Mouse (Mus musculus) heart, embryonic 13.5 days (tissue): ENCODE data around the gene Synrg. TPM values are rescaled to one million over a fixed set of nuclear protein-coding genes. Genes with fewer than 3 reads are reported as not detected.
A peak's percentile ranks its signal among the peaks of the same experiment; 100 is the strongest.

Experiments
- ATAC-seq: fragments of 200-750 bp; cut with Nextera tagmentation; 2 replicates; pipeline ENCODE4 v1.8.0; 2017; ENCODE audit warnings: moderate TSS enrichment; ENCODE audit not compliant: insufficient number of reproducible peaks, low FRiP score, low TSS enrichment; ENCODE audit errors: extremely low read depth
- H3K27ac ChIP-seq: fragments of 300-500 bp; sonication (generic); replicated peaks from 2 replicates; pipeline ENCODE4 v1.5.1; 2015; ENCODE audit warnings: moderate library complexity, mild to moderate bottlenecking, inconsistent platforms
- H3K27me3 ChIP-seq: fragments of 300-500 bp; sonication (generic); replicated peaks from 2 replicates; pipeline ENCODE4 v1.6.1; 2015; ENCODE audit warnings: mild to moderate bottlenecking, inconsistent platforms
- H3K36me3 ChIP-seq: fragments of 300-500 bp; sonication (generic); 2 replicates; pipeline ENCODE4 v1.6.1; 2015; ENCODE audit warnings: mild to moderate bottlenecking, inconsistent platforms
- H3K4me1 ChIP-seq: fragments of 300-500 bp; sonication (generic); 2 replicates; pipeline ENCODE4 v1.6.1; 2015; ENCODE audit warnings: inconsistent platforms
- H3K4me2 ChIP-seq: fragments of 300-500 bp; sonication (generic); 2 replicates; pipeline ENCODE4 v1.6.1; 2015; ENCODE audit warnings: inconsistent platforms, mild to moderate bottlenecking, moderate library complexity
- H3K4me3 ChIP-seq: fragments of 300-500 bp; sonication (generic); 2 replicates; pipeline ENCODE4 v1.5.1; 2015; ENCODE audit warnings: moderate library complexity, mild to moderate bottlenecking, inconsistent platforms
- H3K9ac ChIP-seq: fragments of 300-500 bp; sonication (generic); 2 replicates; pipeline ENCODE4 v1.6.1; 2015; ENCODE audit warnings: inconsistent platforms, mild to moderate bottlenecking, moderate library complexity
- H3K9me3 ChIP-seq: fragments of 300-500 bp; sonication (generic); 2 replicates; pipeline ENCODE4 v1.6.1; 2016; ENCODE audit warnings: inconsistent platforms
- WGBS: fragments of 180-500 bp; shearing (Covaris S2); methylation state at CpG from one replicate; pipeline ENCODE4 v1.1.7; 2015; ENCODE audit warnings: mixed read lengths; 5-methylcytosine and 5-hydroxymethylcytosine counted together
- polyA plus RNA-seq: library from polyadenylated mRNA; unstranded; fragments of >200 nt; fragmentation: Nextera tagmentation; extraction: Ambion mirVana; gene quantifications from 2 replicates; pipeline ENCODE4 v1.2.1, GENCODE M21; 2015

Synrg gene
- polyA plus RNA-seq: 7.5 and 9.2 TPM in 2 replicates

GRCm38 (mm10) chr11:83963991-83964921 lies at the start of gene Synrg:
Synrg (plus strand) TSS chr11:83964428.
- H3K4me3 ChIP-seq: peak within 1 kb of the TSS; percentile 80
- no peaks in the 10 kb centered on the region for H3K9me3 ChIP-seq
- ATAC-seq: peak; percentile 82
- H3K27me3 ChIP-seq: no peaks in the 10 kb centered on the region
- peaks cover 16% of the 10 kb centered on the region for H3K4me1 ChIP-seq
- peaks cover 42% of the 10 kb centered on the region for H3K36me3 ChIP-seq
- peak within 1 kb of the TSS; percentile 81 for H3K27ac ChIP-seq
- 2% methylated on average over 63 of the region's 76 CpGs for WGBS
- H3K9ac ChIP-seq: peak within 1 kb of the TSS; percentile 88
- H3K4me2 ChIP-seq: peak within 1 kb of the TSS; percentile 77

DNA sequence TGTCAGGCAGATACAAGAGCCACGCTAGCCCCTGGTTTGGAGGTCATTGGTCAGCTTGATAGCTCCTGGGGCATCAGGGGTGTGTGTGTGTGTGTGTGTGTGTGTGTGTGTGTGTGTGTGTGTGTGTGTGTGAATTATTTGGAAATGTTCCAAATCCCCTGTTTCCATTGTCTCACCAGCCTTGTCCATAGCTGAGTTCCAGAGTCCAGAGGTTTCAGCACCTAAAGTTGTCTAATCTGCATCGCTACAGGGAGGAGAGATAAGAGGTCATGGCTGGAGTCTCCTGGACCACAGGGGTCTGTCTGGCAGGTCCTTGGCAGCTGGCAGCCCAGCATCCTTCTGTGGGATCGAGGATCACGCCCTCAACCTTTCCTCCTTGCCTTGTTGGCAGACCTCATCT lies 49.7 kb upstream of the Synrg start:
- Histone ChIP-seq H3K4me2 (no peak overlapping the region), H3K4me1 (no peaks in the 10 kb centered on the region), H3K27me3 (no peaks in the 10 kb centered on the region), H3K36me3 (no peaks in the 10 kb centered on the region), H3K4me3 (no peak overlapping the region), H3K9me3 (no peaks in the 10 kb centered on the region), H3K9ac (no peak overlapping the region), H3K27ac (no peak overlapping the region)
- 44% methylated on average over 4 of the region's 4 CpGs for WGBS
- no peak for ATAC-seq

GRCm38 (mm10) chr11:83922600-83922999 lies 41.6 kb upstream of the Synrg start:
- 62% methylated on average over 2 of the region's 2 CpGs for WGBS

GRCm38 (mm10) chr11:83927097-83927496 lies 37.1 kb upstream of the Synrg start:
- Histone ChIP-seq H3K9ac (no peak overlapping the region), H3K9me3 (0 out of 2 replicates have a peak, but pooled peaks cover 3% of the 10 kb centered on the region), H3K27ac (no peak overlapping the region), H3K4me1 (no peaks in the 10 kb centered on the region), H3K4me2 (no peak overlapping the region), H3K27me3 (peaks cover 8% of the 10 kb centered on the region; the same call in 1 of the 2 replicates), H3K4me3 (no peak overlapping the region), H3K36me3 (no peaks in the 10 kb centered on the region)
- 55% methylated on average over 3 of the region's 3 CpGs for WGBS
- no peak for ATAC-seq

More at GRCm38 (mm10) chr11:83922600-83922999, 41.6 kb upstream of the Synrg start:
- ATAC-seq: no peak
- Histone ChIP-seq H3K36me3 (no peaks in the 10 kb centered on the region), H3K4me2 (no peak overlapping the region), H3K27me3 (no peaks in the 10 kb centered on the region; the same call in 1 of the 2 replicates), H3K4me1 (no peaks in the 10 kb centered on the region), H3K9me3 (0 out of 2 replicates have a peak, but pooled peaks cover 3% of the 10 kb centered on the region), H3K9ac (no peak overlapping the region), H3K4me3 (no peak overlapping the region), H3K27ac (no peak overlapping the region)

DNA sequence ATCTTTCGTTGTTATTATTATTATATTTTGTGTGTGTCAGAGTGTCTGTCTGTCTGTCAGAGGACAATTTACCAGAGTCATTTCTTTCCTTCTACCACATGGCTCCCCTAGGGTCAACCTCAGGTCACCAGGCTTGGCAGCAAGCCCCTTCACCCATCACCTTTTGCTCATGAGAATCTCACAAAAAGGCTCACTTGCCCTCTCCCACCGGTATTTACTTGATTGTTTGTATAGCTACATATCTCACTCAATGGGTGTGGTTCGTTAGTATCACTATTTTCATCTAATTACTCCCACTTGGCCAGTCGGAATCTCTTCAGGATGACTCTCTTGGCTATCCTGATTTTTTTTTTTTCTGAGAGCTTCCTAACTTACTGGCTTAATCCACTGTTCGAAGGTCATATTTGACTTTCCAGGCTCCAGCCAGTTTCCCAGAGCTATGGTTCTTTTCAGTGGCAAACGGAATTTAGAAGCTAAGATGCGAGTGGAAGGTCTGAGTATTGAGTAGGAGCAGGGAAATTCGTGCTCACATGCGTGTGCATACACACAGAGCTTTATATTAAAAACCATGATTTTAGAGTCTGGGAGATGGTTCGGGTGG lies 31.6 kb upstream of the Synrg start:
- Histone ChIP-seq H3K4me1 (no peaks in the 10 kb centered on the region), H3K27ac (no peak overlapping the region), H3K4me2 (no peak overlapping the region), H3K4me3 (no peak overlapping the region), H3K36me3 (no peaks in the 10 kb centered on the region), H3K9me3 (no peaks in the 10 kb centered on the region), H3K27me3 (peaks cover 23% of the 10 kb centered on the region), H3K9ac (no peak overlapping the region)
- ATAC-seq: no peak
- 68% methylated on average over 10 of the region's 10 CpGs for WGBS

- Histone ChIP-seq H3K36me3 (no peaks in the 10 kb centered on the region), H3K9ac (no peak overlapping the region), H3K4me3 (no peak overlapping the region), H3K27ac (no peak overlapping the region), H3K9me3 (no peaks in the 10 kb centered on the region), H3K27me3 (peaks cover 31% of the 10 kb centered on the region), H3K4me2 (no peak overlapping the region), H3K4me1 (no peaks in the 10 kb centered on the region)
- WGBS: 82% methylated on average over 4 of the region's 4 CpGs
- no peak for ATAC-seq
These were observed 30.9 kb upstream of the Synrg start for GRCm38 (mm10) chr11:83933376-83933775.

DNA sequence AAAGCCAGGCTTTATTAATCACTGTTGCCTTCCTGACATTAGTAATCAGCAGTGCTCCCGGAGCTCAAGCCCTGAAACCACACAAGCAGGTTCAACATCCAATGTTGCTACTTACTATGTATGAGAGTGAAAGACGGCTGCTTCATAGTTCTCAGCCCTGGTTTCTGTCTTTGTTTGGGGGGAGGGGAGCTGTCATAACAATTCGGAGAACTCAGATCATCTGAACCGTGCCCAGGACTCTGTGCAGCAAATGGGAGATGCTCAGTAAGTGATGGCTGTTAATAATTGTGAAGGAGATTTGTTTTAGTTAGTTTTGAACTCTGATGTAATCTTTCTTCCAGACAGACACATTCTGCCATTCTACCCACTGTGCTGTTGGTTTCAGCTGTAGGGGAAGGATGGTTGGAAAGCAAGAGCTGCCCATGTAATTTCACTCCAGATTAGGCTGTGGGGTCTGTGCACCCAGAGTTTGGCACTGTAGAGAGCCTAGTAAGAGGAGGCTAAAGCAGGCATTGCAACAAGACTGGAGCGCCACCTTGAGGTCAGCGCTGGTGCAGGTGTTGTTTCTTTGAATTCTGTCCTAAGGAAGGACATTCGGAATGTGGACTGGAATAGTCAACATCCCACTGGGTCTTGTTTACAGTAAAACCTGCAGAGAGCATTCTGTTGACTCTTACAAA lies 28.1 kb upstream of the Synrg start:
- 15% methylated on average over 7 of the region's 7 CpGs for WGBS
- Histone ChIP-seq H3K4me1 (no peaks in the 10 kb centered on the region), H3K9me3 (no peaks in the 10 kb centered on the region), H3K4me3 (no peak overlapping the region), H3K27me3 (peaks cover 50% of the 10 kb centered on the region), H3K4me2 (no peak overlapping the region), H3K36me3 (no peaks in the 10 kb centered on the region), H3K27ac (no peak overlapping the region), H3K9ac (no peak overlapping the region)
- ATAC-seq: no peak

DNA sequence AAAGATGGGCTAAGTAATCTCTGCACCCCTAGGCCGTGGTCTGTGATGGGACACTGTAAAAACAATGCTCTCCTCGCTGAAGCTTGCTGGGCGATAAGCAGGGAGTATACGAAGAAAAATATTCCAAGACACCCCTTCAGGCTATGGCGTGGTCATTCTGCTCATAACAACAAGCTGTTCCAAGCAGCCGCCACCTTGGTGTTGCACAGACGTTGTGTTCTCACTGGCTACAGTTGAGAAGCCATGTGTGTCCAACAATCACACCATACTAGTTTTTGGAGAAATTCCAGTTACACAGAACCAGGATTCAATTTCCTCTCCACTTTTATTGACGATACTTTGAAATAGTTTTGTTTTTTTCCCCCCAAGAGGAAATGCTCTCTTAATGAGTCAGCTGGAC lies 25.7 kb upstream of the Synrg start:
- Histone ChIP-seq H3K27me3 (peaks cover 47% of the 10 kb centered on the region), H3K27ac (no peak overlapping the region), H3K36me3 (peaks cover 4% of the 10 kb centered on the region), H3K4me3 (no peak overlapping the region), H3K4me1 (peaks cover 9% of the 10 kb centered on the region), H3K9ac (no peak overlapping the region), H3K4me2 (no peak overlapping the region), H3K9me3 (no peaks in the 10 kb centered on the region)
- 66% methylated on average over 8 of the region's 8 CpGs for WGBS
- ATAC-seq: no peak

DNA sequence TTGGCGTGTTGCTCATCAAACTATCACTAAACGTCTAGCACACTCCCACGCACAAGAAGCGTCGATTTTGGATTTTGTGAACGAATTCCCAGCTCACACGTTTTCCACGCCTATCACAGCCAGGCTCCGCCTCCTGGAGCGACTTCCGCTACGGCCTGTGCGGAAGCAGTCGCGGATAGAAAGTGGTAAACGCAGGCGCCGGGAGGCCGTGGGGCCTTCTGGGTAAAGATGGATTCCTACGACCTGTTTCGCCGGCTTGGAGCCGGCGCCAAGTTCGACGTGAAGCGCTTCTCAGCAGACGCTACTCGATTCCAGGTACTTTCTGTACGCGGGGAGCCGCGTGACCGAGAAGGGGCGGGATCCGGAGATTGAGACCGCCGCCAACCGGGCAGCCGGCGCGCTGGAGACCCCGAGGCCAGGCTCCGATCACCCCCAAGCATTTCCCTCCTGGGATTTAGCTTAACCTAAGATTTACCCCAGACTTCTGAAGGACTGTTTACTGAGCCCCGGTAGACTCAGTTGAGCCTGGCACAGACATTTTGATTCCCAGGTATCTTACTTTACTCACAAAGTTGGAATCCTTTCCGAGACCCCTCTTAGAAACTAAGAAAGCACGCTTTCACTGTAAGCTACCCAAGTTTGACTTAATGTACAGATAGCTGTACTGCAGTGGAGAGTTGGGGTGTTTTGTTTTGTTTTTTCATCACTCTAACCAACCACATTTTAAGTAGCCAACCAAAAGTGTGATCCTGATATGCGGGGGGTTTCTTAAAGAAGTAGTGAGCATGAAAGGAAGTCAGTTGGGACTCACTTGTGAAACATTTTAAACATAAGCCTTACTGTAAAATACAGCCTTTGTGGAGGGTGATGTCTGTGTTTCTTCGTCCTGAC lies 22.0 kb upstream of the Synrg start, which contains the start of gene Ddx52:
TSS of gene Ddx52 (plus strand) at position 113 of the 891 bp plus-strand sequence.
- peaks cover 36% of the 10 kb centered on the region for H3K27me3 ChIP-seq
- peaks cover 9% of the 10 kb centered on the region for H3K4me1 ChIP-seq
- peak within 1 kb of the TSS; percentile 91 for H3K9ac ChIP-seq
- H3K36me3 ChIP-seq: peaks cover 40% of the 10 kb centered on the region
- no peaks in the 10 kb centered on the region for H3K9me3 ChIP-seq
- peak within 1 kb of the TSS; percentile 66 for H3K27ac ChIP-seq
- peak; percentile 83 for ATAC-seq
- WGBS: 1% methylated on average over 49 of the region's 49 CpGs
- peak within 1 kb of the TSS; percentile 81 for H3K4me3 ChIP-seq
- H3K4me2 ChIP-seq: peak within 1 kb of the TSS; percentile 75

- Histone ChIP-seq H3K4me2 (no peak overlapping the region), H3K27me3 (no peaks in the 10 kb centered on the region), H3K9ac (no peak overlapping the region), H3K36me3 (peaks cover 97% of the 10 kb centered on the region), H3K4me3 (no peak overlapping the region), H3K4me1 (no peaks in the 10 kb centered on the region), H3K9me3 (no peaks in the 10 kb centered on the region), H3K27ac (no peak overlapping the region)
- 87% methylated on average over 2 of the region's 2 CpGs for WGBS
- no peak for ATAC-seq
These were observed 7.4 kb upstream of the Synrg start for GRCm38 (mm10) chr11:83956822-83957221.
